Mouse (Mus musculus): ENCODE measurements around the gene Ssxb8.
"Not testable (repeated sequence)": the region's sequence is repeated elsewhere in the genome, so short reads cannot be mapped to it uniquely, and the experiment has no call there.

The Ssxb8 gene

GRCm38 (mm10) chrX:8690744-8691143, at the start of gene Ssxb8:
Gene Ssxb8, minus strand, starts transcription at chrX:8690844.
- in situ Hi-C loops (cut with MboI, MseI): not testable (repeated sequence)

GRCm38 (mm10) chrX:8732907-8733306, 42.3 kb upstream of the Ssxb8 start:
- in situ Hi-C loops (cut with MboI, MseI): no loop called here

GRCm38 (mm10) chrX:8663085-8663484, 27.6 kb downstream of the Ssxb8 start:
- in situ Hi-C loops (cut with MboI, MseI): no loop called here

All from T-helper 2 cell (primary cell).